Mouse (Mus musculus) lung, embryonic 14.5 days (tissue): Measurements from ENCODE around the gene Enox1. TPM values are rescaled to one million over a fixed set of nuclear protein-coding genes. Genes with fewer than 3 reads are reported as not detected.

Experiments used
- ATAC-seq: fragments of 200-750 bp; cut with Nextera tagmentation; 2 replicates; pipeline ENCODE4 v1.8.0; 2017; ENCODE audit warnings: mild to moderate bottlenecking, moderate TSS enrichment, moderate library complexity; ENCODE audit not compliant: insufficient read depth
- DNase-seq: peaks from one replicate; pipeline ENCODE4 v3.0.0-alpha.2; 2015
- H3K27ac ChIP-seq: fragments of 300-500 bp; sonication (generic); 2 replicates; pipeline ENCODE4 v1.5.1; 2014; ENCODE audit warnings: low read depth, mild to moderate bottlenecking, moderate library complexity
- H3K27me3 ChIP-seq: fragments of 300-500 bp; sonication (generic); 2 replicates; pipeline ENCODE4 v1.6.1; 2014; ENCODE audit warnings: low read length, control low read depth; ENCODE audit not compliant: insufficient read depth
- H3K36me3 ChIP-seq: fragments of 300-500 bp; sonication (generic); 2 replicates; pipeline ENCODE4 v1.6.1; 2014; ENCODE audit warnings: control low read depth; ENCODE audit not compliant: insufficient read depth
- H3K4me1 ChIP-seq: fragments of 300-500 bp; sonication (generic); 2 replicates; pipeline ENCODE4 v1.6.1; 2014; ENCODE audit warnings: antibody characterized with exemption, control low read depth; ENCODE audit not compliant: insufficient read depth
- H3K4me2 ChIP-seq: fragments of 300-500 bp; sonication (generic); 2 replicates; pipeline ENCODE4 v1.6.1; 2014; ENCODE audit warnings: mild to moderate bottlenecking
- H3K4me3 ChIP-seq: fragments of 300-500 bp; sonication (generic); 2 replicates; pipeline ENCODE4 v1.5.1; 2014; ENCODE audit warnings: low read depth, low read length
- H3K9ac ChIP-seq: fragments of 300-500 bp; sonication (generic); 2 replicates; pipeline ENCODE4 v1.6.1; 2014
- H3K9me3 ChIP-seq: fragments of 300-500 bp; sonication (generic); 2 replicates; pipeline ENCODE4 v1.6.1; 2016; ENCODE audit warnings: low read depth, low read length, control low read depth
- CTCF ChIP-seq: IDR thresholded peaks from 2 replicates; pipeline ENCODE4 v1.5.1; 2016; ENCODE audit warnings: antibody characterized with exemption, low read depth
- polyA plus RNA-seq: library from polyadenylated mRNA; unstranded; fragments of >200 nt; fragmentation: Nextera tagmentation; extraction: Ambion mirVana; gene quantifications from 2 replicates; pipeline ENCODE4 v1.2.1, GENCODE M21; 2014

Enox1 gene
- polyA plus RNA-seq, 1 experiment from 2014 or later: 2.8 TPM

GRCm38 (mm10) chr14:77748920-77749319 is 592.4 kb downstream of the Enox1 start:
- no peak for TF ChIP-seq CTCF
- Histone ChIP-seq H3K27ac (no peak overlapping the region), H3K4me3 (no peak overlapping the region), H3K9me3 (no peaks in the 10 kb centered on the region; the same call in 1 of the 2 replicates), H3K9ac (no peak overlapping the region), H3K27me3 (no peaks in the 10 kb centered on the region), H3K4me1 (no peaks in the 10 kb centered on the region), H3K36me3 (no peaks in the 10 kb centered on the region), H3K4me2 (no peak overlapping the region)
- DNase-seq: no peak
- no peak for ATAC-seq

Other genes starting within 250 kb of the Enox1 start
- gene Ccdc122, start 120.0 kb upstream of the Enox1 start, polyA plus RNA-seq: 4.9 and 7.0 TPM in 2 replicates
- gene Lacc1, start 119.9 kb upstream of the Enox1 start, polyA plus RNA-seq: 14.6 and 16.6 TPM in 2 replicates